Mouse (Mus musculus) neural tube, embryonic 12.5 days (tissue): ENCODE results near the gene Macc1. TPM values are rescaled to one million over a fixed set of nuclear protein-coding genes. Genes with fewer than 3 reads are reported as not detected.
A peak's percentile ranks its signal among the peaks of the same experiment; 100 is the strongest.
"Not testable (repeated sequence)": the region's sequence is repeated elsewhere in the genome, so short reads cannot be mapped to it uniquely, and the experiment has no call there.

ENCODE experiments used
- ATAC-seq: fragments of 200-750 bp; cut with Nextera tagmentation; 2 replicates; pipeline ENCODE4 v1.8.0; 2017; ENCODE audit warnings: low read depth, mild to moderate bottlenecking, moderate TSS enrichment, moderate library complexity; ENCODE audit not compliant: low FRiP score
- H3K27ac ChIP-seq: fragments of 300-500 bp; sonication (generic); 2 replicates; pipeline ENCODE4 v1.5.1; 2016
- H3K27me3 ChIP-seq: fragments of 300-500 bp; sonication (generic); replicated peaks from 2 replicates; pipeline ENCODE4 v1.6.1; 2016; ENCODE audit warnings: mild to moderate bottlenecking
- H3K36me3 ChIP-seq: fragments of 300-500 bp; sonication (generic); 2 replicates; pipeline ENCODE4 v1.6.1; 2016; ENCODE audit warnings: mild to moderate bottlenecking
- H3K4me1 ChIP-seq: fragments of 300-500 bp; sonication (generic); 2 replicates; pipeline ENCODE4 v1.6.1; 2016
- H3K4me2 ChIP-seq: fragments of 300-500 bp; sonication (generic); replicated peaks from 2 replicates; pipeline ENCODE4 v1.6.1; 2016; ENCODE audit warnings: mild to moderate bottlenecking
- H3K4me3 ChIP-seq: fragments of 300-500 bp; sonication (generic); 2 replicates; pipeline ENCODE4 v1.5.1; 2016
- H3K9ac ChIP-seq: fragments of 300-500 bp; sonication (generic); 2 replicates; pipeline ENCODE4 v1.6.1; 2016; ENCODE audit warnings: mild to moderate bottlenecking
- H3K9me3 ChIP-seq: fragments of 300-500 bp; sonication (generic); 2 replicates; pipeline ENCODE4 v1.6.1; 2016; ENCODE audit warnings: mild to moderate bottlenecking
- WGBS: fragments of 180-500 bp; shearing (Covaris S2); methylation state at CpG from one replicate; pipeline ENCODE4 v1.1.7; 2016; 5-methylcytosine and 5-hydroxymethylcytosine counted together
- polyA plus RNA-seq: library from polyadenylated mRNA; unstranded; fragments of >200 nt; fragmentation: Nextera tagmentation; extraction: Ambion mirVana; gene quantifications from 2 replicates; pipeline ENCODE4 v1.2.1, GENCODE M21; 2016

Macc1 gene
- polyA plus RNA-seq, 1 experiment from 2014 or later: 0.08 TPM

DNA sequence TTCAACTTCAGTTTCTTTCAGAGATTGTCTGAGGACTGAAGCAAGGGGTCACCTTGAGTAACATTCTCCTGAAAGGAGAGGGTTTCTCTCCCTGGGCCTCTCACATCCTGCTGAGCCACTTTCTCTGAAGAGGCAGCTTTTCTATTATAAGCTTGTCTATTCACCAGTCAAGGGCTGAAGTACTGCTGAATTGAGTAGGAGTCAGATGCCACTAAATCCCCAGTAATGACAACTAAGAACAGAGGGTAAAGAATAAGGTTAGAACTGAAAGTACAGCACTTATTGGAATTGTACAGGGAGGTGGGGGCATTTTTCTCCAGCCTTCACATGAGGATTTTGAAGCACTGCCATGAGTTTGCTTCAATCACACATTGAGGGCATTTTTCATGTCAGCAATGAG, 19.3 kb downstream of the Macc1 start:
- Histone ChIP-seq H3K4me2 (no peak overlapping the region), H3K36me3 (no peaks in the 10 kb centered on the region), H3K9me3 (no peaks in the 10 kb centered on the region), H3K4me1 (peaks cover 5% of the 10 kb centered on the region; the same call in 1 of the 2 replicates), H3K4me3 (no peak overlapping the region), H3K27me3 (no peaks in the 10 kb centered on the region), H3K9ac (no peak overlapping the region), H3K27ac (no peak overlapping the region)
- no peak for ATAC-seq

DNA sequence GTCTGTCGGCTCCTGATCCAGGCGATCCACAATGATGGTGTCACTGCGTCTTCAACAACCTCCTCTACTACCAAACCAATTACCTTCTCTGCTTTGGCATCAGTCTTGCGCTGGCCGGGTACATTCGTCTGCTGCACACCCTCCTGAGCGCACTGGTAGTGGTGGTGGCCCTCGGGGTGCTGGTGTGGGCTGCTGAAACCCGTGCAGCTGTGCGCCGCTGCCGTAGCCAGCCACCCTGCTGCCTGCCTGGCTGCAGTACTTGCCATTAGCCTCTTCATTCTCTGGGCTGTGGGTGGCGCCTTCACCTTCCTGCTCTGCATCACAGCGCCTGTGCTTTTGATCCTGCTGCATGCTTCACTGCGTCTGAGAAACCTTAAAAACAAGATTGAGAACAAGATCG, 38.5 kb downstream of the Macc1 start:
- H3K4me1 ChIP-seq, H3K4me2 ChIP-seq, H3K9ac ChIP-seq, H3K9me3 ChIP-seq, H3K36me3 ChIP-seq, H3K27me3 ChIP-seq, H3K27ac ChIP-seq, H3K4me3 ChIP-seq: not testable (repeated sequence)
- 0 out of 2 replicates have a peak, but pooled peaks have one; percentile 41 for ATAC-seq
- 39% methylated on average over 16 of the region's 16 CpGs for WGBS

- no peak overlapping the region for H3K9ac ChIP-seq
- H3K4me2 ChIP-seq: no peak overlapping the region
- H3K27ac ChIP-seq: no peak overlapping the region
- H3K36me3 ChIP-seq: no peaks in the 10 kb centered on the region
- no peak overlapping the region for H3K4me3 ChIP-seq
- no peaks in the 10 kb centered on the region for H3K4me1 ChIP-seq
- no peaks in the 10 kb centered on the region for H3K27me3 ChIP-seq
- WGBS: 40% methylated on average over 7 of the region's 7 CpGs
- no peaks in the 10 kb centered on the region for H3K9me3 ChIP-seq
- ATAC-seq: peak; percentile 51; the same call in 1 of the 2 replicates
Measured at GRCm38 (mm10) chr12:119357418-119358241, 43.6 kb downstream of the Macc1 start.

GRCm38 (mm10) chr12:119358242-119358515, 44.1 kb downstream of the Macc1 start:
- H3K9ac ChIP-seq: no peak overlapping the region
- no peaks in the 10 kb centered on the region for H3K36me3 ChIP-seq
- WGBS: 50% methylated on average over 1 of the region's 1 CpGs
- H3K4me2 ChIP-seq: no peak overlapping the region
- H3K9me3 ChIP-seq: no peaks in the 10 kb centered on the region
- H3K27ac ChIP-seq: no peak overlapping the region
- no peaks in the 10 kb centered on the region for H3K27me3 ChIP-seq
- no peak overlapping the region for H3K4me3 ChIP-seq
- ATAC-seq: no peak
- no peaks in the 10 kb centered on the region for H3K4me1 ChIP-seq

DNA sequence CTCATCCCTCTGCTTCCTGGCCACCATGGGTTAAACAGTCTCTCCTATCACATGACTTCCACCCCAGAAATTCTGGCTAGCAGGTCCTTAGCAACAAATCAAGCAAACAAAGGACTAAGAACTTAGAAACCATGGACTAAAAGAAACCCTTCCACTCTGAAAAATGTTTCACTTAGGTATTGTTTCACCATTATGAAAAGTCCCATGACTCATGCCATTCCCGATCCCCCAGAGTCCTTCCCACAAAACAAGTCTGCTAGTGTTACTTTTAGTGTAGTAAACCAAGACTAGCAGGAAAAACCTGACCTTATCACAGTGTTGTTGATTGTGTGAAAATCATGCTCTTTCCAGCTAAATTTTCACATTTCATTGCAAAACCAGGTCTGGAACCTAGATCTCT, 51.0 kb downstream of the Macc1 start:
- WGBS: 64% methylated on average over 1 of the region's 1 CpGs

DNA sequence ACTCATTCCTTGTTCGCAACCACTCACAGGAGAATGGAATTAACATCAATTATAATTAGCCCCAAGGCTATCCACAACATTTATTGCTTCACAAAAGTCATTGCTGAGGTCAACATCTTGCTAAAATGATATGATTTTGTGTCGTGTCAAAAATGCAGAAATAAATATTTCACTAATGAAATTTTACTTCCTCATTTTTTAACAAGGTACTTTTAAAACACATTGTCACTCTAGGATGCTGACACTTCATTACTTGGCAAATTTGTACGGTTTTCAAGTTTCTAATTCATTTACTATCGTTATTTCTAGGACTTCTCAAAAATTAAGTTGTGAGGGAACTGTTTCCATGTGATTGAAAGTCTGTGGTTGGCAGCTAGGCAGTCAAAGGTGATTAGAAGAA, 55.8 kb downstream of the Macc1 start:
- no peaks in the 10 kb centered on the region for H3K9me3 ChIP-seq
- no peaks in the 10 kb centered on the region for H3K4me1 ChIP-seq
- no peaks in the 10 kb centered on the region for H3K27me3 ChIP-seq
- WGBS: 83% methylated on average over 4 of the region's 4 CpGs
- ATAC-seq: no peak
- no peak overlapping the region for H3K9ac ChIP-seq
- no peaks in the 10 kb centered on the region for H3K36me3 ChIP-seq
- no peak overlapping the region for H3K4me3 ChIP-seq
- no peak overlapping the region for H3K4me2 ChIP-seq
- H3K27ac ChIP-seq: no peak overlapping the region

More for the DNA sequence above, 51.0 kb downstream of the Macc1 start:
- Histone ChIP-seq H3K27ac (no peak overlapping the region), H3K9ac (no peak overlapping the region), H3K4me3 (no peak overlapping the region), H3K4me2 (no peak overlapping the region), H3K4me1 (no peaks in the 10 kb centered on the region), H3K27me3 (no peaks in the 10 kb centered on the region), H3K36me3 (no peaks in the 10 kb centered on the region), H3K9me3 (no peaks in the 10 kb centered on the region)
- no peak for ATAC-seq

GRCm38 (mm10) chr12:119372359-119372758, 58.3 kb downstream of the Macc1 start:
- Histone ChIP-seq H3K4me1 (no peaks in the 10 kb centered on the region), H3K27ac (no peak overlapping the region), H3K27me3 (no peaks in the 10 kb centered on the region), H3K4me2 (no peak overlapping the region), H3K9me3 (no peaks in the 10 kb centered on the region), H3K9ac (no peak overlapping the region), H3K4me3 (no peak overlapping the region), H3K36me3 (no peaks in the 10 kb centered on the region)
- no peak for ATAC-seq
- 81% methylated on average over 4 of the region's 4 CpGs for WGBS

DNA sequence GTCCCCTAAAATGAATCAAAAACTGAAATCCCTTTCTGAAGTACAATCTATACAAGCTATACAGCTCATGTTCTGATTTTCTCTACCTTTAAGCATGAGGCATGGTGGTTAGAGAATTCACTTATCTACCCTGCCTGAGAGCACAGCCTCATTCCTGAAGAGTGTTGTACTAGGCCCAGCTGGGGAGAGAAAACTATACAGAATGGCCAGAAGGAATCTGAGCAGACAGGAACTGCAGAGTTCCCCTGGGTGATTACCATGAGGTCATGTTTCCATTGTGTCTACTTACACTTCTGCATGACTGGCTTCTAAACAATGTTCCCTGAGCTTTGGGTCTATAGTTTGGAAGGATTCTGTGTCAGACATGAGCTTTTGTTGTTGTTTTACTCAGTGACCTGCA, 62.8 kb downstream of the Macc1 start:
- Histone ChIP-seq H3K36me3 (no peaks in the 10 kb centered on the region), H3K4me3 (no peak overlapping the region), H3K9ac (no peak overlapping the region), H3K4me1 (no peaks in the 10 kb centered on the region), H3K27ac (no peak overlapping the region), H3K4me2 (no peak overlapping the region), H3K27me3 (no peaks in the 10 kb centered on the region), H3K9me3 (no peaks in the 10 kb centered on the region)
- ATAC-seq: no peak

DNA sequence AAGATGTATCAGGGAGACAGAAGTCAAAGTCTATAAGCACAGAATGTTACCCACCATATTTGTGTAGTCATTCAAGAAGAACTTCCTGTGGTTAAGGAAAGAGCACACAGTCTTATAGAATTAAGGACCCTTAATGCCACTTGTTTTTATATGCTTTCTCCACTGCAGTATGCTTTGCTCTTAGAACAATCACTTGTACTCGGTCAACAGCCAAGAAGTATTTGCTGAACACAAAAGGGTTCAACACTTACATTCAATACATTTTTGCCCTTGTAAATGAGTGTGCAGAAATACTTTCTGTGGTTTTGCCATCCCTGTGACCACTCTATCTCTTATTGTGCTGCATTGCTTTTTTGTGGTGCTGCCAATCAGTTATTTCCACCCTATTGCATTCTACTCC, 67.8 kb downstream of the Macc1 start:
- no peak overlapping the region for H3K4me3 ChIP-seq
- H3K4me1 ChIP-seq: no peaks in the 10 kb centered on the region
- no peak overlapping the region for H3K27ac ChIP-seq
- H3K9ac ChIP-seq: no peak overlapping the region
- WGBS: 74% methylated on average over 1 of the region's 1 CpGs
- H3K9me3 ChIP-seq: no peaks in the 10 kb centered on the region
- H3K36me3 ChIP-seq: no peaks in the 10 kb centered on the region
- H3K27me3 ChIP-seq: no peaks in the 10 kb centered on the region
- H3K4me2 ChIP-seq: no peak overlapping the region
- no peak for ATAC-seq

DNA sequence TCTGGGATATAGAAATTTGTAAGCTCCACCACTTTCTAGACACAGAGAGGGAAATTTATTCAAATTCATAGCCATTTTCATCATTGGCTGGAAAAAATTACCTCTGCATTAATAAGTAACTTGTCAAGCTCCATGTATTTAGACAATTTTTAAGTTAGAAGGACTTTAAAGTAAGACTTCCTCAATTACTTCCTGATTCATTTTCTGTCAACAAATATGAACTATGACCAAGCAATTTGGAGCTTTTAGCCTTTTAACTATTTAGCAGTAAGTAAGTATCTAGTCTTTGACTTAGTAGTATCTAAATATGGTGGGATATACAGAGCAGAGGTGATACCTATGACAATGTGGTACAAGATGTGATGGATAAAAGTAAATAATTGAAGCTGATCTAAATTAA, 72.2 kb downstream of the Macc1 start:
- no peaks in the 10 kb centered on the region for H3K4me1 ChIP-seq
- no peak overlapping the region for H3K9ac ChIP-seq
- H3K4me2 ChIP-seq: no peak overlapping the region
- H3K36me3 ChIP-seq: no peaks in the 10 kb centered on the region
- H3K27ac ChIP-seq: no peak overlapping the region
- H3K4me3 ChIP-seq: no peak overlapping the region
- H3K27me3 ChIP-seq: no peaks in the 10 kb centered on the region
- no peaks in the 10 kb centered on the region for H3K9me3 ChIP-seq
- ATAC-seq: no peak

- ATAC-seq: no peak
- Histone ChIP-seq H3K27me3 (no peaks in the 10 kb centered on the region), H3K9me3 (no peaks in the 10 kb centered on the region), H3K36me3 (no peaks in the 10 kb centered on the region), H3K9ac (no peak overlapping the region), H3K4me3 (no peak overlapping the region), H3K4me1 (no peaks in the 10 kb centered on the region), H3K27ac (no peak overlapping the region), H3K4me2 (no peak overlapping the region)
- WGBS: 80% methylated on average over 2 of the region's 2 CpGs
Measured at GRCm38 (mm10) chr12:119386650-119387049, 72.6 kb downstream of the Macc1 start.

GRCm38 (mm10) chr12:119387925-119388324, 73.9 kb downstream of the Macc1 start:
- no peak overlapping the region for H3K4me3 ChIP-seq
- ATAC-seq: no peak
- H3K9me3 ChIP-seq: no peaks in the 10 kb centered on the region

GRCm38 (mm10) chr12:119390192-119390684, 76.2 kb downstream of the Macc1 start:
- Histone ChIP-seq H3K9me3 (no peaks in the 10 kb centered on the region), H3K27me3 (no peaks in the 10 kb centered on the region), H3K9ac (no peak overlapping the region), H3K4me3 (no peak overlapping the region), H3K4me1 (no peaks in the 10 kb centered on the region), H3K27ac (no peak overlapping the region), H3K36me3 (no peaks in the 10 kb centered on the region), H3K4me2 (no peak overlapping the region)
- 71% methylated on average over 3 of the region's 3 CpGs for WGBS
- no peak for ATAC-seq

More at GRCm38 (mm10) chr12:119387925-119388324, 73.9 kb downstream of the Macc1 start:
- Histone ChIP-seq H3K36me3 (no peaks in the 10 kb centered on the region), H3K9ac (no peak overlapping the region), H3K4me1 (no peaks in the 10 kb centered on the region), H3K27me3 (no peaks in the 10 kb centered on the region), H3K27ac (no peak overlapping the region), H3K4me2 (no peak overlapping the region)
- WGBS: 89% methylated on average over 2 of the region's 2 CpGs
